Mouse (Mus musculus) testis, postnatal 14 days (tissue): Measurements from ENCODE around the gene Copz2.

ENCODE experiments used
- DNase-seq: peaks from one replicate; pipeline ENCODE4 v3.0.0; 2021; ENCODE audit warnings: low spot score

Gene Copz2

DNA sequence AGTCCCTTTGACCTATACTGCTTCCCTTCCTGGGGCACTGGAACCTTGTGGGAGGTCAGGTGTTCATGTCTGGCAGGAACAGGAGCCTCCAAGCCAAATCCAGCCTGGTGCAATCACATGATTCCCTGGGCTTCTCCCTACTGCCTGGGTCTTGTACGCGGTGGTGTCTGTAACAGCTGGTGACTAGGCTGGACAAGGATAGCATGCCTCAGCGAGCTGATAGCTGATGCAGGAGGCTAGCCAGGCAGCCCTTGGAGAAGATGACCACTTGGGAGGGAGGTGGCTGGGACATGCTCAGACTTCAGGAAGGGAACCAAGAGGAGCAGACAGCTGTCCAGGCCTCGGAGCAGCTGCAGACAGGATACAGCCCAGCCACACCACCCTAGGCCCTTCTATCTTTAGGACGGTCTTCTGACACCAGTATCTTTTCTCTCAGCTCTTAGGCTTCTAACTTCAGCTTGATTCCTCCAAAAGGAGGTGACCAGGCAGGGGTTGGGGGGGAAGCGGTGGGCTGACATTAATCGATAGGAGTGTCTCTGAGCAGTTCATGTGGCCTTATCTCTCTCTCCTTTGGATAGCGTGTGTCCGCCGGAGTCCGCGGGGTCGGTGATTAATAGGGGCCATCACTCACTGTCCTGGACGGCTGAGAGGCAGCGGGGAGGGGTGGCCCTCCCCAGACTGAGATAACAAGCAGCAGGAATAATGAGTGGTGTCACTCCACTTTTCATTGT is 56.9 kb downstream of the Copz2 start:
- no peak for DNase-seq

DNA sequence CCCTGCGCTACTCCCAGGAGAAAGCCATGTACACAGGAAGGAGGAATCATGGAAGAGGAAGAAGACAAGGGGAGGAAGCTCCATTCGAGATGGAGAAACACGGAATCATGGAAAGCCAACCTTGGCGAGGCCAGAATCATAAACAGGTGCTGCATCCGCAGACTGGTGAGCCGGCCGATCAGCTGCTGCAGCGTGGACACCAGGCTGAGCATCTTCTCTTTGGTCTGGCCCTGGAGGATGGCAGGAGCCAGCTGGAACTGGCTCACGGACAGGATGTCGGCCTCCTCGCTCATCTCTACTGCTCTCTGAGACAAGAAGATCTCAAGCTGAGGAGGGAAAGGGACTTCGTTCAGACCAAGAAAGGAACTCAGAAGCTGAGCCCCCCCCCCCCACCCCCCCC is 58.9 kb downstream of the Copz2 start:
- DNase-seq = no peak

DNA sequence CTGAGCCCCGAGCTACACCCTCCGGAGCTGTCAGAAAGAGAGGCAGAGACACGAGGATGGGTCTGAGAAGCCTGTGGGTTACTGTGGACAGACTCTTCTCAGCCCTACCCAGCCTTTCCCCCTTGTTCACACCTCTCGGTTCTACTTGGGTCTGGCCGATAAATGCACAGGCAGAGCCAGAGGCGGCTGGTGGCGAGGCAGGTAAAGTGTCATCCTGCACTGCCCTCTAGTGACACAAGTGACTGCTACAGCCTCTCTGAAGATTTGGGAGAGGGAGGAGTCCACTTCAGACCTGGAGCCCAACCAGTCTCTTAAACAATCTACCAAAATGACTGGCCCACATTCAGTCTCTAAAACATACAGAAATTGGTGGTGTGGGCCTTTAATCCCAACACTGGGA is 60.3 kb downstream of the Copz2 start:
- no peak for DNase-seq
